Mouse (Mus musculus) gastrocnemius, adult 18-20 months (tissue): Measurements from ENCODE around the gene Anpep. TPM values are rescaled to one million over a fixed set of nuclear protein-coding genes. Genes with fewer than 3 reads are reported as not detected.

Source experiments
- total RNA-seq, 2 experiments: library from RNA; stranded (reverse); gene quantifications; 2 replicates each; pipeline ENCODE4 v1.2.3; 2021

Anpep gene
- total RNA-seq, 2 experiments from 2014 or later = 3.8 to 5.6 TPM

Other genes with a start within 250 kb of the Anpep start
- not detected for gene Rhcg, start 243.4 kb downstream of the Anpep start, total RNA-seq
- not detected for gene Ticrr, start 200.9 kb downstream of the Anpep start, total RNA-seq
- under 1 TPM; 0.27 to 0.40 TPM for gene Kif7, start 145.3 kb downstream of the Anpep start, total RNA-seq
- 10 to 100 TPM; 10.3 to 18.3 TPM for gene Plin1, start 128.2 kb downstream of the Anpep start, total RNA-seq
- 10 to 100 TPM; 12.9 to 14.1 TPM for gene Pex11a, start 117.9 kb downstream of the Anpep start, total RNA-seq
- gene Wdr93, start 117.9 kb downstream of the Anpep start, total RNA-seq = under 1 TPM; 0.09 to 0.16 TPM
- not detected for gene Mesp1, start 67.3 kb downstream of the Anpep start, total RNA-seq
- gene Mesp2, start 50.3 kb downstream of the Anpep start, total RNA-seq = not detected
- gene Ap3s2, start 59.6 kb upstream of the Anpep start, total RNA-seq = 10 to 100 TPM; 17.1 to 24.9 TPM
- gene Arpin, start 74.3 kb upstream of the Anpep start, total RNA-seq = 1 to 10 TPM; 2.3 to 3.1 TPM
- gene Zfp710, start 163.8 kb upstream of the Anpep start, total RNA-seq = 10 to 100 TPM; 21.1 to 31.3 TPM